Mouse (Mus musculus): ENCODE results near the gene Lonp1.

- TF ChIP-seq CTCF (IDR thresholded peaks at IDR 0.05; ENCODE audit: low read depth): no peak
- TF ChIP-seq EP300 (optimal IDR thresholded peaks at IDR 0.05): no peak
These were observed 11.4 kb downstream of the Lonp1 start for GRCm38 (mm10) chr17:56615136-56615784.
